Mouse (Mus musculus) bone marrow macrophage, adult 2 months (primary cell): Measurements from ENCODE around the gene Fermt3. TPM values are rescaled to one million over a fixed set of nuclear protein-coding genes. Genes with fewer than 3 reads are reported as not detected.

Experiments
- H3K27ac ChIP-seq: 2 replicates; pipeline ENCODE4 v1.5.1; 2012; ENCODE audit warnings: low read depth, low read length; ENCODE audit not compliant: insufficient read depth
- H3K4me1 ChIP-seq: 2 replicates; pipeline ENCODE4 v1.6.1; 2012; ENCODE audit warnings: low read length; ENCODE audit not compliant: control insufficient read depth, insufficient read depth
- H3K4me3 ChIP-seq: 2 replicates; pipeline ENCODE4 v1.5.1; 2012; ENCODE audit warnings: mild to moderate bottlenecking, low read length, moderate library complexity; ENCODE audit not compliant: insufficient read depth
- CTCF ChIP-seq: IDR thresholded peaks from 2 replicates; pipeline ENCODE4 v1.5.1; 2012; ENCODE audit warnings: low read depth, mild to moderate bottlenecking, low read length, moderate library complexity
- POLR2A ChIP-seq: IDR thresholded peaks from 2 replicates; pipeline ENCODE4 v1.6.1; 2012; ENCODE audit warnings: mild to moderate bottlenecking, low read depth, low read length, borderline replicate concordance
- polyA plus RNA-seq: library from polyadenylated mRNA; stranded (reverse); fragments of >200 nt; gene quantifications from 2 replicates; pipeline ENCODE4 v1.2.4, GENCODE M21; 2012; ENCODE audit not compliant: missing spikeins, insufficient read depth, insufficient read length

Fermt3 gene
- polyA plus RNA-seq, 1 experiment: 190 TPM

DNA sequence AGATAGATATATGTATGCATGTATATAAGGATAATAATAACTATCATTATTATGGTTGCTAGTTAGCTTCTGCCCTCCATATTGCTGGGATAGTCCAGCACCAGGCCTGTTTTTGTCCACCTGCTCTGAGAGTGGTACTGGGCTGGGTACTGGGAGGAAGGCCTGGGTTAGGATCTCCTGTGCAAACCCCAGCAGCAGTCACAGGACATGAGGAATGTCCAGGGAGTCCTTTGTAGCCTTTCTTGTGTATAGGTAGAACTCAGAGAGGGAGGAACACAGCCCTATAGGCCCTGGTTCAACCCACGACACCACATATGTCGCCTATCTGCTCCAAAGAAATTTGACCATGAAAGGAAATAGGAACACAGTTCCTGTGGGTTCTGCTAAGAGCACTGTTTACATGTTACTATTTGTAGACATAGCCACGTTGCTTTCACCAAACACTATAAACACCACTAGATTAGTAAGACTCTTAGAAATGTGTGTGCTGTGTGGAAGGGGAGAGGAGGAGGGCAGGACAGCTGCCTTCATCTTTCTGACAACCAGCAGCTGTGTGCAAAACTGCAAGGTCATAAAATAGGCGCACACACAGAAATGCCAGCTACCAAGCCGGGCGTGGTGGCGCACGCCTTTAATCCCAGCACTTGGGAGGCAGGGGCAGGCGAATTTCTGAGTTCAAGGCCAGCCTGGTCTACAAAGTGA, 12.2 kb downstream of the Fermt3 start:
- no peak for TF ChIP-seq CTCF
- no peak for TF ChIP-seq POLR2A
- no peaks in the 10 kb centered on the region for H3K4me1 ChIP-seq
- H3K27ac ChIP-seq: no peak overlapping the region
- no peak overlapping the region for H3K4me3 ChIP-seq

DNA sequence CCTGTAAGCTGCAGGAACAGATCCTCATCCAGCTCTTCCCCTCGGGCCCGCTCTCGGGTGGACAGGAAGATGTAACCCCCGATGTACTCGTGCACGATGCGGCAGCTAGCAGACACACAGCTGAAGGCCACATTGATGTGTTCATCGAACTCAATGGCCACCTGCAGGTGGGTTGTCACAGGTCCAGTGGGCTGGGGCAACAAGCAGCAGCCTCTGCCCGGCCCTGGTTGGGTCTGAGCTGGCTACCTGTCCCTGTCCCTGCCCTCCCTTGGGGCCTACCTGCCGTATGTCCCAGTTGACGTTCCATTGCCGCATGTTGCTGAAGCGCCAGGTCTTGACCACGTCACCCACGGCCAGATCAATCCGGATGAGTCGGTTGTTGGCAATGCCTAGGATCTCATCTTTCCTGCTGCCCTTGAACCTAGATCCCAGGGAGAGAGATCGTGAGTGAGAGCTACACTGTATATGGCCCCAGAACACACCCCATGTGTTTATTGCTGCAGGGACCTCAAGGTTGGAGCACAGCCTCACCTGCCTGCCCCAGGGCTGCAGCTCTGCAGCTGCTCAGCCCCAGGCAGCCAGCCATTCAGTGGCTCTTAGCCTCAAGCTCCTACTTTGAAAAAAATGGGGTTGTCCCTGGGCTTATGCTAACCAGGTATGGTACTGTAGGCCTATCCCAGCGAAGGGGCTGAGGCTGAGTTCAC, 19.8 kb downstream of the Fermt3 start:
- Histone ChIP-seq H3K4me3 (no peak overlapping the region), H3K27ac (no peak overlapping the region), H3K4me1 (peaks cover 10% of the 10 kb centered on the region)
- TF ChIP-seq CTCF: no peak
- no peak for TF ChIP-seq POLR2A

DNA sequence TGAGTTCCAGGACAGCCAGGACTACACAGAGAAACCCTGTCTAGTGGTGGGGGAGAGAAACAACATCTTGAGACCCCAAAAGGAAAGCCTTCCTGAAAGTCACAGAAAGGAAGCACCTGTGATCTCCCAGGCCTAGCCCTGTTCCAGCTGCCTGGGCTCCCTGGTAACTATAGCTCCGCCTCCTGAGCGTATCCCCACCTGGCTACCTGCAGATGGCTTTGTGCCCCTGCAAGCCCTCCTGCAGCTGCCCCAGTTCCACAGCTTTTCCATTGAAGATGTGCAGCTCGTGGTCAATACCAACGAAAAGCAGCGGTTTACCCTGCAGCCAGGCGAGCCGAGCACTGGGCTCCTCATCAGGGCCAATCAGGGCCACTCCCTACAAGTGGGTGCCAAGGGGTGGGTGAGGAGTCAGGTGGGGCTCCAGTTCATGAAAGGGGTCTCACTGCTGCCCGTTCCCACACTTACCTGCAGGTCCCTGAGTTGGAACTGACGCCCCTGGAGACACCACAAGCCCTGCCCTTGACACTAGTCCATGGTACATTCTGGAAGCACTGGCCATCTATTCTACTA, 21.5 kb downstream of the Fermt3 start:
- Histone ChIP-seq H3K4me1 (peaks cover 12% of the 10 kb centered on the region), H3K27ac (no peak overlapping the region), H3K4me3 (no peak overlapping the region)
- TF ChIP-seq CTCF (no peak), POLR2A (no peak)

DNA sequence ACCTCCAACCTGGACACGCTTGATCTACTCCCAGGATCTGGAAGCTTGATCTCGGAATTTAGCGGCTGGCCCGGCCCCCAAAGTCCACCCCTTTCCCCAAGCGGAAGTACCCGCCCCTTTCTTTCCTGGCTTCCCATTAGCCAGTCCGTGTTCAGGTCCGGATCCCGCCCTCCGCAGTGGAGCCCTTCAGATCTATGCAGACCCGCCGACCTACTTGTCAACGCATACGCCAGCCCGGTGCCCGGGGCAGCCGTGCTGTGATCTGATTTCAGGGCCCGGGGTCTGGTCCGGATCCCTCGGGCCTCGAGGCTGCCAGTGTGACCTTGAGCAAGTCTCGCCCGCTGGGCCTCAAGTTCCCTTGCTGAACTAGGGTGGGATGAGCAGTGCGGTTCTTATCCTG, 23.3 kb downstream of the Fermt3 start, which contains the start of the genes Nudt22 and Trpt1:
Gene Nudt22, minus strand, starts transcription at position 112 of the 400 bp plus-strand sequence.
Gene Trpt1, plus strand, starts transcription at position 126 of the 400 bp plus-strand sequence.
- Histone ChIP-seq H3K4me1 (peaks cover 13% of the 10 kb centered on the region), H3K4me3 (peak within 1 kb of the TSS; percentile 58), H3K27ac (0 out of 2 replicates have a peak within 1 kb of the TSS, but pooled peaks have one; percentile 4)
- TF ChIP-seq POLR2A (no peak), CTCF (no peak)

DNA sequence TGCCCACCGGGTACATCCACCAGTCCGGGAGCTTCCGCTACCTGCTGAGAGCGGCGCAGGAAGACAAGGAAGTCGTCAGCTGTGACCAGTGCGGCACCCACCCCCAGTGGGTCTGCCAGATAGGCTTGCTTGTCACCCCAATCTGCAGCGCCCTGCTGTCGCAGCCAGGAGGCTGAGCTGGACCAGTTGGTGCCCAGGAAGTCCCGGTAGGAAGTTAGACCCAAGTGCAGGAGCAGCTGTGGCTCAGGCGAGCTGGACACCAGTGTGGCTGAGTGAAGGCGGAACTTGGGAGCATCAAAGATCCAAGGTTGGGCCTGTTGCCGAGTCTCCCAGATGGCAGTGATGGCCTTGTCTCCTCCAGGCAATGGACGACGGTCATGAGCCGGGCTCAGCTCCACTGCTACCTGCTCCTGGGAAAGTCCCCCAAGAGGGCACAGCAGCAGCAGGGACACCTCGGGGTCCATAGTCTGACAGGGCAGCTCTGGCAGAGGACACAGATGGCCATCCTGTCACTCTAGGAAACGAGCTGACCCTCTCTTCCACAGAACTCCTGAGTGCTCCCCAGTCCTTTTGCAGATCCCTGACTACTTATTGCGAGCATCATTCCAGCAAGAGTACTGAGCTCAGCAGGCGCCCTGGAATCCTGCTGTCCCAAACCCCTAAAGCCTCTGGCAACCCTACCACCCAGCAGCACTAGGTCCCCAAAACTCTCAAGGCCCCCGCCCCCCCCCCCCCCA, 23.8 kb downstream of the Fermt3 start:
- Histone ChIP-seq H3K4me3 (peak overlapping the region; percentile 57), H3K27ac (no peak overlapping the region), H3K4me1 (peaks cover 13% of the 10 kb centered on the region)
- TF ChIP-seq POLR2A (no peak), CTCF (no peak)

DNA sequence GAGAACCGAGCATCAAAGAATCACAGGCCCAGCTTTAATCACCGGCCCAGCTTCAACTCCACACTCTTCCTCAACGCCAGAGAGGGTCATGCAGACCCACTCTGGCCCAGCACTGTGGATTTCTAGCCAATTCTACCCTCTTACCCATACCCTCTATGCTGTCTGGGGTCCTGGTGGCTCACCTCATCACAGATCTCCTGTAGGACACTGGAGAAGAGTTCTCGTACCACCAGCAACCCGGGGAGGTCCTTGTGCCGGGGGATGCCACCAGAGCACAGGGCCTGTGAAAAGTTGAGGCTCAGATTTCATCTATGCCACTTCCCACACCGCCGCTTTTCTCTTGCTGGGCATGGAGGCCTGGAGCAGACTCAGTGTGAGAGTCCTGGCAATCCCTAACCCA, 24.8 kb downstream of the Fermt3 start:
- H3K4me3 ChIP-seq: no peak overlapping the region
- TF ChIP-seq CTCF (no peak), POLR2A (no peak)
- no peak overlapping the region for H3K27ac ChIP-seq
- H3K4me1 ChIP-seq: peaks cover 13% of the 10 kb centered on the region

DNA sequence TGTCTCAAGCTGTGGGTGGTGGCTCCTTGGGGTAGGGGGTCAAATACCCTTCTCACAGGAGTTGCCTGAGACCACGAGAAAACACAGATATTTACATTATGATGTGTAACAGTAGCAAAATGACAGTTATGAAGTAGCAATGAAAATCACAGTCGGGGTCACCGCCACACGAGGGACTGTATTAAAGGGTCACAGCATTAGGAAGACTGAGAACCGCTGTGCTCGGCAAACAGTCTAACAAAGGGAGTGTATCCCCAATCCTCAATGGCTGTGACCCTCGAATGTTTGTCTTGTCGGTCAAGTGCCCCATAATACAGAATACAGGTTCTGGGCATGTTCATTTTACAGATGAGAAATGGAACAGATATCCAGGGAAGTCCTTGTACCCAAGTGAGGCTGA, 25.3 kb downstream of the Fermt3 start:
- Histone ChIP-seq H3K4me3 (no peak overlapping the region), H3K27ac (no peak overlapping the region), H3K4me1 (peaks cover 13% of the 10 kb centered on the region)
- TF ChIP-seq POLR2A (no peak), CTCF (no peak)

DNA sequence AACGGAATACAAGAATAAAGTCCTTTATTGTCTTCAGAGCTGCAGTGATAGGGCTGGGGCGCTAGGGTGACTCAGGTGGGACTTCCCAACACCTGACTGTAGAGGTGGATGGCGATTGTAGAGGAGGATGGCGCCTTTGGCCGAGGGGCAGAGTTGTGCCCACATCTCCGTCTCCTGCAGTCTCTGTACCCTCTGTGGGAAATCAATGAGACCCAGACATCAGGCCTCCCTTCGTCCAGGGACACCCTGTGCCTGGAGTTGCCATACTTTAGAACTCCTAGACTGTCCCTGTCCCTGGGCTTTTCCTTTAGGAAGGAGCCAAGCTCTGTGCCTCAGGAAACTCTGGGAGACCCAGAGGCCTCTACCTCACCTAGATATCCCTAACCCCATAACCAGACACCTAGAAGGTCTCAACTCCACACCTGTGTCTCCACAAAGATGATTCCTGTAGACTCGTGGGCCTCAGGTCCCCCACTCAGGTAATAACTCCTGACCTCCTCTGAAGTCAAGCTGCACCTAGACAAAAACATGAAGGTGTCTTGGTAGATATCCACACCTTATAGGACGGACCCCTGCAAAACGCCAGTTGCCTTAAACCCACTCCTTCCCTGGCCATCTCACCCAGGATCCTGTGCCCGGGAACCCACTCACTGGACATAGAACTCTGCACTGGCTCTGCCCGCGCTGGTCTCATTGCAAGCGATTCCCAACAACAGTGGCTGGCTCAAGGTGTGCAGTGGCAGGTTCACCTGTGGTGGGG, 26.1 kb downstream of the Fermt3 start:
- TF ChIP-seq CTCF (no peak), POLR2A (no peak)

More for the DNA sequence above, 26.1 kb downstream of the Fermt3 start:
- peaks cover 14% of the 10 kb centered on the region for H3K4me1 ChIP-seq
- H3K27ac ChIP-seq: peak overlapping the region; percentile 12
- H3K4me3 ChIP-seq: peak overlapping the region; percentile 53
